Mouse (Mus musculus): ENCODE measurements around the gene Hcn2. TPM values are rescaled to one million over a fixed set of nuclear protein-coding genes. Genes with fewer than 3 reads are reported as not detected.
A peak's percentile ranks its signal among the peaks of the same experiment; 100 is the strongest.

The Hcn2 gene
- total and polyA plus RNA-seq, 3 experiments: 0.21 to 2.2 (median 0.44) TPM

DNA sequence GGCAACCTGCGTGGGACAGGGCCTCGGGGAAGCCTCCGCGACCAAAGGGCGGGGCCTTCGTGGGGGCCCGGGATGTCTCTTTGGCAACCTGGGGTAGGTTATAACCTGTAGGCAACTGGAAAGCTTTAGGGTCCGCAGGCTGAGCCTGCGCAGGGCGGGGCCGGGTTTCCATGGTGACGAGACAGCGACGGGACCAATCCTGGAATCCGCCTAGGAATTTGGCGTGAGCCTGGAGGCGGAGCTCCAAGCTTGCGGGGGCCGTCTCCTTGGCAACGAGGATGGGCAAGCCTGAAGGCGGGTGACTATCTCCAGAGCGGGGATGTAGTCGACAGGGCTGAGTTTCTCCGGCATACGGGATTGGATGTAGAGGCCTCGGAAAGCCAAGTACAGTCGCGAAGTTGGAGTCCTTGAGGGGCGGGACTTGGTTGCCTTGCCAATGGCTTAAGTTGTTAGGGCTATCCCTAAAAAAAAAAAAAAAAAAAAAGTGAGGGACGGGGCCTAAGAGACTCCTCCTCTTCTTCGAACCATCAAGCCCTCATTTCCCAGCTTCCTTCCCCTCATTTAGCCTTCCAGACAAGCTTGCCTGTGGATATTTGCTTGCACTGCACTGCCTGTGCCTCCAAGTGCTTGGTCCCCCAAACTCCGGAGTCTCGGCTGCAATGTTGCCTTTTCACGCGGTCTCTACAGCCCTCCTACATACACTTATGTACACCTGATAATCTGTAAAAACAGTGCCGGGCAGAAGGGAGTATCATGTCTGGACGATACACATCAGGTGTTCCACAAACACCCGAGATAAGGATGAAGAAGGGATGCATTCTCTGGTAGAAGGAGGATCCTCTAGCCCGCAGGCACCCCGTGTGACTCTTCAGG, 51.2 kb downstream of the Hcn2 start:
- dilution Hi-C loops (cut with MboI; ENCODE audit: extremely low pct_ligation_motif_present, extremely low pct_unique_long_range_greater_than_20kb, low sequenced_read_pairs) (no loop called here), in situ Hi-C loops (cut with MboI; ENCODE audit: low pct_ligation_motif_present, low pct_unique_long_range_greater_than_20kb, low sequenced_read_pairs) (no loop called here)
- Histone ChIP-seq H3K4me3 (replicated peaks in 1 of 3; ENCODE audit: low read depth in 2 of 3, low read length in 2 of 3, poor library complexity in 1 of 3) (peak overlapping the region; percentile 57 to 98 (median 92)), H3K79me2 (replicated peaks; ENCODE audit: control insufficient read depth, extremely low read depth, insufficient read depth, poor library complexity, severe bottlenecking) (peaks cover 38% of the 10 kb centered on the region), H3K4me1 (ENCODE audit: control insufficient read depth in 1 of 2, insufficient read depth in 2 of 2) (peaks cover 27 to 47% of the 10 kb centered on the region in 2 experiments), H3K9ac (ENCODE audit: insufficient read depth, low read depth) (peak overlapping the region; percentile 22), H3K27ac (ENCODE audit: insufficient read depth, low read depth) (no peak overlapping the region), H3K4me2 (ENCODE audit: insufficient read depth, low read depth, poor library complexity, severe bottlenecking) (peak overlapping the region; percentile 73), H3K9me3 (replicated peaks; ENCODE audit: low read length) (peaks cover 8% of the 10 kb centered on the region), H3K36me3 (replicated peaks in 1 of 2; ENCODE audit: control insufficient read depth in 1 of 2, insufficient read depth in 1 of 2, low read length in 1 of 2) (peaks cover 8 to 26% of the 10 kb centered on the region in 2 experiments), H3K27me3 (replicated peaks) (no peaks in the 10 kb centered on the region)
- TF ChIP-seq SIN3A (IDR thresholded peaks at IDR 0.05; ENCODE audit: low read length): no peak; the same call in 1 of the 2 replicates
- TF ChIP-seq ZNF384 (IDR thresholded peaks at IDR 0.05; ENCODE audit: low read depth, low read length): peak; percentile 72
- TF ChIP-seq NRF1 (IDR thresholded peaks at IDR 0.05; ENCODE audit: low read depth, low read length): peak; percentile 67
- TF ChIP-seq CHD2 (IDR thresholded peaks at IDR 0.05; ENCODE audit: low read length): no peak
- DNase-seq (ENCODE audit: extremely low read depth): peak; percentile 67

DNA sequence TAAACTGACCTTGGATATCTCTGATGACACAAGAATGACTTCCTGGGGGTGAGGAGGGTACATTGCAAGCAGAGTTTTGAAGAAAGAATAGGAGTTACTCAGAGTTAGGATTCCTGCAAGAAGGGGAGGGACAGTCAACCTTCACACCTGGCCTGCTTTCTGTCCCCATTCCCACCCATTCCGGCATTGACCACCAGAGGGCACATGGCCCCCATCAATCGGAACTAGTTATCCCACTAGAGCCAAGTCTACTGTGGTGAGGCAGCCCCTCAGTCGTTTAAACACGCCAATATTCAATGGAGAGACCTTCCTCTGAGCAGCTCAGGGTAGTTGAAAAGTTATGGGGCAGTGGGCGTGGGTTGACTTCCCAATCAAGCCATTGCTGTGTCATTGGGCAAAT, 52.0 kb downstream of the Hcn2 start:
- H3K4me1 ChIP-seq (ENCODE audit: control insufficient read depth in 1 of 2, insufficient read depth in 2 of 2): peaks cover 22 to 43% of the 10 kb centered on the region in 2 experiments
- in situ Hi-C loops (cut with MboI; ENCODE audit: low pct_ligation_motif_present, low pct_unique_long_range_greater_than_20kb, low sequenced_read_pairs): no loop called here

DNA sequence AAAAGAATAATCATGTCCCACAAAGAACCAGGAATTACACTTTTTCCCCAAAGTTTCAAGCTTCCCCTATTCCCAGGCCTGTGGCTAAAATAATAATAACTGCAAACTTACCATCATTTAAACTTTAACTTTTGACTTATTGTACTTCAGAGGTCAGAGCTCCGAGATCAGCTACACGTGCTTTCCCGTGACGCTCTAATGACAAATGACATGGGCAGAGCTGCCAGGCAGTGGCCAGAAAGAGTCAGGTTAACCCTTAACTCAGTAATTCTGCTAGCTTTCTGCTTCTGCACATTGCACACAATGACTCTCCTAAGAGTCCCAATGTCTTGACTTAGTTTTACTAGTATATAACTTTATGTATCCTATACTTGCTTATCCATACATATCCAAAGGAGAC, 52.9 kb downstream of the Hcn2 start:
- Histone ChIP-seq H3K9ac (ENCODE audit: insufficient read depth, low read depth) (no peak overlapping the region), H3K4me1 (ENCODE audit: control insufficient read depth in 1 of 2, insufficient read depth in 2 of 2) (peaks cover 18 to 34% of the 10 kb centered on the region in 2 experiments), H3K79me2 (replicated peaks; ENCODE audit: control insufficient read depth, extremely low read depth, insufficient read depth, poor library complexity, severe bottlenecking) (peaks cover 21% of the 10 kb centered on the region), H3K9me3 (replicated peaks; ENCODE audit: low read length) (peaks cover 8% of the 10 kb centered on the region), H3K4me2 (ENCODE audit: insufficient read depth, low read depth, poor library complexity, severe bottlenecking) (no peak overlapping the region), H3K27me3 (replicated peaks) (peaks cover 7% of the 10 kb centered on the region), H3K27ac (ENCODE audit: insufficient read depth, low read depth) (no peak overlapping the region), H3K4me3 (replicated peaks in 1 of 3; ENCODE audit: low read depth in 2 of 3, low read length in 2 of 3, poor library complexity in 1 of 3) (no peak overlapping the region), H3K36me3 (replicated peaks in 1 of 2; ENCODE audit: control insufficient read depth in 1 of 2, insufficient read depth in 1 of 2, low read length in 1 of 2) (peaks cover 0 to 9% of the 10 kb centered on the region in 2 experiments)
- in situ Hi-C loops (cut with MboI; ENCODE audit: low pct_ligation_motif_present, low pct_unique_long_range_greater_than_20kb, low sequenced_read_pairs) (no loop called here), dilution Hi-C loops (cut with MboI; ENCODE audit: extremely low pct_ligation_motif_present, extremely low pct_unique_long_range_greater_than_20kb, low sequenced_read_pairs) (no loop called here)
- DNase-seq (ENCODE audit: extremely low read depth): no peak
- TF ChIP-seq SIN3A (IDR thresholded peaks at IDR 0.05; ENCODE audit: low read length) (no peak), ZKSCAN1 (IDR thresholded peaks at IDR 0.05; ENCODE audit: borderline replicate concordance, low read depth, low read length) (no peak), JUND (conservative IDR thresholded peaks at IDR 0.05; ENCODE audit: low read depth, low read length) (no peak), MEF2A (IDR thresholded peaks at IDR 0.05; ENCODE audit: borderline replicate concordance, low read depth, low read length) (no peak), GABPA (IDR thresholded peaks at IDR 0.05; ENCODE audit: insufficient replicate concordance, low read depth, low read length) (no peak), CTCF (conservative IDR thresholded peaks at IDR 0.05 in 1 of 2, IDR thresholded peaks at IDR 0.05 in 1 of 2; ENCODE audit: low read depth in 2 of 2, low read length in 2 of 2) (no peak), KAT2A (IDR thresholded peaks at IDR 0.05; ENCODE audit: insufficient replicate concordance, low read length) (no peak), MAZ (IDR thresholded peaks at IDR 0.05; ENCODE audit: low read depth, low read length) (no peak), ELF1 (IDR thresholded peaks at IDR 0.05; ENCODE audit: low read depth, low read length) (no peak), MAFK (IDR thresholded peaks at IDR 0.05; ENCODE audit: insufficient replicate concordance, low read length) (no peak), RCOR1 (conservative IDR thresholded peaks at IDR 0.05; ENCODE audit: low read depth, low read length) (no peak), IRF4 (IDR thresholded peaks at IDR 0.05; ENCODE audit: low read depth, low read length) (no peak)

More for the DNA sequence above, 52.0 kb downstream of the Hcn2 start:
- Histone ChIP-seq H3K4me2 (ENCODE audit: insufficient read depth, low read depth, poor library complexity, severe bottlenecking) (no peak overlapping the region), H3K4me3 (replicated peaks in 1 of 3; ENCODE audit: low read depth in 2 of 3, low read length in 2 of 3, poor library complexity in 1 of 3) (no peak overlapping the region), H3K36me3 (replicated peaks in 1 of 2; ENCODE audit: control insufficient read depth in 1 of 2, insufficient read depth in 1 of 2, low read length in 1 of 2) (peaks cover 0 to 18% of the 10 kb centered on the region in 2 experiments), H3K27ac (ENCODE audit: insufficient read depth, low read depth) (no peak overlapping the region), H3K9me3 (replicated peaks; ENCODE audit: low read length) (peaks cover 8% of the 10 kb centered on the region), H3K9ac (ENCODE audit: insufficient read depth, low read depth) (no peak overlapping the region), H3K79me2 (replicated peaks; ENCODE audit: control insufficient read depth, extremely low read depth, insufficient read depth, poor library complexity, severe bottlenecking) (peaks cover 30% of the 10 kb centered on the region), H3K27me3 (replicated peaks) (peaks cover 2% of the 10 kb centered on the region)
- TF ChIP-seq CTCF (conservative IDR thresholded peaks at IDR 0.05 in 1 of 2, IDR thresholded peaks at IDR 0.05 in 1 of 2; ENCODE audit: low read depth in 2 of 2, low read length in 2 of 2) (peak; percentile 83 to 91), EP300 (IDR thresholded peaks at IDR 0.05; ENCODE audit: low read length) (no peak), IRF4 (IDR thresholded peaks at IDR 0.05; ENCODE audit: low read depth, low read length) (0 out of 2 replicates have a peak, but pooled peaks have one; percentile 30), POLR2A (IDR thresholded peaks at IDR 0.05; ENCODE audit: low read depth, low read length) (no peak), E2F4 (IDR thresholded peaks at IDR 0.05; ENCODE audit: insufficient replicate concordance, low read depth, low read length) (no peak), RCOR1 (conservative IDR thresholded peaks at IDR 0.05; ENCODE audit: low read depth, low read length) (no peak), SMC3 (IDR thresholded peaks at IDR 0.05; ENCODE audit: low read depth, low read length) (peak; percentile 88), RAD21 (IDR thresholded peaks at IDR 0.05; ENCODE audit: low read depth, low read length) (peak; percentile 84), CHD2 (IDR thresholded peaks at IDR 0.05; ENCODE audit: low read length) (no peak)
- peak; percentile 61 for DNase-seq (ENCODE audit: extremely low read depth)
- dilution Hi-C loops (cut with MboI; ENCODE audit: extremely low pct_ligation_motif_present, extremely low pct_unique_long_range_greater_than_20kb, low sequenced_read_pairs): no loop called here

Data from CH12.LX (cell line).